Mouse (Mus musculus) activated CD4-positive, CD25-positive, alpha-beta regulatory T cell, adult 4 months (primary cell): ENCODE measurements around the gene Itgax. TPM values are rescaled to one million over a fixed set of nuclear protein-coding genes. Genes with fewer than 3 reads are reported as not detected.

Experiments used
- ATAC-seq: one replicate; pipeline ENCODE4 v1.8.0; 2017
- polyA plus RNA-seq, 2 experiments: library from polyadenylated mRNA; unstranded; fragments of 100-300 nt; shearing (Covaris generic); gene quantifications; one replicate each; pipeline ENCODE4 v1.2.1; 2017

The Itgax gene
- polyA plus RNA-seq, 2 experiments from 2014 or later = not detected

GRCm38 (mm10) chr7:128164001-128164400 lies 34.7 kb downstream of the Itgax start:
- ATAC-seq = no peak

- ATAC-seq = no peak
Observed at GRCm38 (mm10) chr7:128166391-128166790, 37.0 kb downstream of the Itgax start.

- no peak for ATAC-seq
Observed at GRCm38 (mm10) chr7:128169996-128170395, 40.6 kb downstream of the Itgax start.

GRCm38 (mm10) chr7:128178385-128178784 lies 49.0 kb downstream of the Itgax start:
- no peak for ATAC-seq

- peak; percentile 23 for ATAC-seq
Observed at GRCm38 (mm10) chr7:128180126-128180525, 50.8 kb downstream of the Itgax start.

- no peak for ATAC-seq
Observed at GRCm38 (mm10) chr7:128180546-128180945, 51.2 kb downstream of the Itgax start.

- no peak for ATAC-seq
Observed at GRCm38 (mm10) chr7:128181691-128182090, 52.3 kb downstream of the Itgax start.

Other genes starting within 250 kb of the Itgax start
- under 1 TPM in 1 of 2 experiments, not detected in 1; 0.22 TPM for gene Prss53, start 238.6 kb upstream of the Itgax start, polyA plus RNA-seq
- not detected for gene Gm21974, start 234.1 kb upstream of the Itgax start, polyA plus RNA-seq
- 10 to 100 TPM; 20.9 to 31.8 TPM for gene Vkorc1, start 233.9 kb upstream of the Itgax start, polyA plus RNA-seq
- 10 to 100 TPM; 62.4 to 77.7 TPM for gene Bckdk, start 225.5 kb upstream of the Itgax start, polyA plus RNA-seq
- gene Kat8, start 217.0 kb upstream of the Itgax start, polyA plus RNA-seq = 10 to 100 TPM; 29.9 to 32.1 TPM
- gene Prss8, start 199.4 kb upstream of the Itgax start, polyA plus RNA-seq = not detected
- 1 to 10 TPM; 2.1 to 3.6 TPM for gene Prss36, start 182.8 kb upstream of the Itgax start, polyA plus RNA-seq
- gene Fus, start 162.1 kb upstream of the Itgax start, polyA plus RNA-seq = 10 to 100 TPM; 36.5 to 39.3 TPM
- 100 to 1,000 TPM; 429 to 455 TPM for gene Pycard, start 135.7 kb upstream of the Itgax start, polyA plus RNA-seq
- under 1 TPM in 1 of 2 experiments, not detected in 1; 0.36 TPM for gene Trim72, start 125.6 kb upstream of the Itgax start, polyA plus RNA-seq
- under 1 TPM; 0.66 to 0.94 TPM for gene Itgam, start 66.9 kb upstream of the Itgax start, polyA plus RNA-seq
- gene Gm49368, start 66.9 kb upstream of the Itgax start, polyA plus RNA-seq = under 1 TPM in 1 of 2 experiments, not detected in 1; 0.08 TPM
- under 1 TPM in 1 of 2 experiments, not detected in 1; 0.40 TPM for gene Itgad, start 24.8 kb downstream of the Itgax start, polyA plus RNA-seq
- not detected for gene Cox6a2, start 76.8 kb downstream of the Itgax start, polyA plus RNA-seq
- gene Armc5, start 107.8 kb downstream of the Itgax start, polyA plus RNA-seq = 1 to 10 TPM; 3.9 to 5.6 TPM
- gene 9130023H24Rik, start 108.5 kb downstream of the Itgax start, polyA plus RNA-seq = 1 to 10 TPM; 4.0 to 5.8 TPM
- under 1 TPM in 1 of 2 experiments, not detected in 1; 0.59 TPM for gene Tgfb1i1, start 117.3 kb downstream of the Itgax start, polyA plus RNA-seq
- not detected for gene Slc5a2, start 136.1 kb downstream of the Itgax start, polyA plus RNA-seq
- gene BC017158, start 168.6 kb downstream of the Itgax start, polyA plus RNA-seq = 10 to 100 TPM in 1 of 2 experiments, 1 to 10 TPM in 1; 7.8 to 10.1 TPM